Mouse (Mus musculus) embryonic facial prominence, embryonic 12.5 days (tissue): ENCODE results near the gene Cpa3. TPM values are rescaled to one million over a fixed set of nuclear protein-coding genes. Genes with fewer than 3 reads are reported as not detected.

Source experiments
- ATAC-seq: fragments of 200-750 bp; cut with Nextera tagmentation; 2 replicates; pipeline ENCODE4 v1.8.0; 2017; ENCODE audit not compliant: insufficient number of reproducible peaks, insufficient read depth, low FRiP score, low TSS enrichment
- H3K27ac ChIP-seq: fragments of 300-500 bp; sonication (generic); 2 replicates; pipeline ENCODE4 v1.5.1; 2016; ENCODE audit warnings: mild to moderate bottlenecking
- H3K27me3 ChIP-seq: fragments of 300-500 bp; sonication (generic); 2 replicates; pipeline ENCODE4 v1.6.1; 2016; ENCODE audit warnings: mild to moderate bottlenecking, moderate library complexity
- H3K36me3 ChIP-seq: fragments of 300-500 bp; sonication (generic); 2 replicates; pipeline ENCODE4 v1.6.1; 2016; ENCODE audit warnings: mild to moderate bottlenecking
- H3K4me1 ChIP-seq: fragments of 300-500 bp; sonication (generic); 2 replicates; pipeline ENCODE4 v1.6.1; 2016
- H3K4me2 ChIP-seq: fragments of 300-500 bp; sonication (generic); replicated peaks from 2 replicates; pipeline ENCODE4 v1.6.1; 2016; ENCODE audit warnings: mild to moderate bottlenecking, moderate library complexity
- H3K4me3 ChIP-seq: fragments of 300-500 bp; sonication (generic); 2 replicates; pipeline ENCODE4 v1.5.1; 2016; ENCODE audit warnings: mild to moderate bottlenecking
- H3K9ac ChIP-seq: fragments of 300-500 bp; sonication (generic); 2 replicates; pipeline ENCODE4 v1.6.1; 2016; ENCODE audit warnings: mild to moderate bottlenecking, moderate library complexity
- H3K9me3 ChIP-seq: fragments of 300-500 bp; sonication (generic); 2 replicates; pipeline ENCODE4 v1.6.1; 2016; ENCODE audit warnings: mild to moderate bottlenecking, moderate library complexity
- WGBS: fragments of 180-500 bp; shearing (Covaris S2); methylation state at CpG from one replicate; pipeline ENCODE4 v1.1.7; 2016; 5-methylcytosine and 5-hydroxymethylcytosine counted together
- polyA plus RNA-seq: library from polyadenylated mRNA; unstranded; fragments of >200 nt; fragmentation: Nextera tagmentation; extraction: Ambion mirVana; gene quantifications from 2 replicates; pipeline ENCODE4 v1.2.1, GENCODE M21; 2016

Gene Cpa3
- polyA plus RNA-seq: 2.4 and 2.7 TPM in 2 replicates

- H3K4me3 ChIP-seq: no peak within 1 kb of the TSS
- H3K4me1 ChIP-seq: no peaks in the 10 kb centered on the region
- H3K9ac ChIP-seq: no peak within 1 kb of the TSS
- ATAC-seq: no peak
- H3K9me3 ChIP-seq: no peaks in the 10 kb centered on the region
- no peak within 1 kb of the TSS for H3K27ac ChIP-seq
- WGBS: 88% methylated on average over 3 of the region's 3 CpGs
- H3K27me3 ChIP-seq: no peaks in the 10 kb centered on the region
- H3K36me3 ChIP-seq: no peaks in the 10 kb centered on the region
- H3K4me2 ChIP-seq: no peak within 1 kb of the TSS
Measured at GRCm38 (mm10) chr3:20242050-20242449, at the start of gene Cpa3. Cpa3 (minus strand) TSS chr3:20242181.

GRCm38 (mm10) chr3:20291370-20291769 is 49.4 kb upstream of the Cpa3 start:
- no peaks in the 10 kb centered on the region for H3K9me3 ChIP-seq
- no peak overlapping the region for H3K27ac ChIP-seq
- H3K4me3 ChIP-seq: no peak overlapping the region
- ATAC-seq: no peak
- no peak overlapping the region for H3K9ac ChIP-seq
- H3K36me3 ChIP-seq: no peaks in the 10 kb centered on the region
- H3K4me1 ChIP-seq: no peaks in the 10 kb centered on the region
- H3K4me2 ChIP-seq: no peak overlapping the region
- no peaks in the 10 kb centered on the region for H3K27me3 ChIP-seq

- no peaks in the 10 kb centered on the region for H3K27me3 ChIP-seq
- no peak overlapping the region for H3K27ac ChIP-seq
- H3K9ac ChIP-seq: no peak overlapping the region
- H3K4me3 ChIP-seq: no peak overlapping the region
- H3K4me1 ChIP-seq: no peaks in the 10 kb centered on the region
- H3K4me2 ChIP-seq: no peak overlapping the region
- WGBS: 85% methylated on average over 2 of the region's 2 CpGs
- H3K9me3 ChIP-seq: no peaks in the 10 kb centered on the region
- ATAC-seq: no peak
- no peaks in the 10 kb centered on the region for H3K36me3 ChIP-seq
Measured at GRCm38 (mm10) chr3:20288761-20289160, 46.8 kb upstream of the Cpa3 start.

GRCm38 (mm10) chr3:20281796-20282195 is 39.8 kb upstream of the Cpa3 start:
- H3K27ac ChIP-seq: no peak overlapping the region
- no peaks in the 10 kb centered on the region for H3K4me1 ChIP-seq
- H3K9ac ChIP-seq: no peak overlapping the region
- no peaks in the 10 kb centered on the region for H3K27me3 ChIP-seq
- H3K4me3 ChIP-seq: no peak overlapping the region
- 48% methylated on average over 1 of the region's 1 CpGs for WGBS
- no peaks in the 10 kb centered on the region for H3K9me3 ChIP-seq
- no peak for ATAC-seq
- no peak overlapping the region for H3K4me2 ChIP-seq
- no peaks in the 10 kb centered on the region for H3K36me3 ChIP-seq

- 86% methylated on average over 3 of the region's 3 CpGs for WGBS
- ATAC-seq: no peak
Measured at GRCm38 (mm10) chr3:20275633-20276032, 33.7 kb upstream of the Cpa3 start, which contains the start of gene Cpb1. Cpb1 (minus strand) TSS chr3:20275733.

GRCm38 (mm10) chr3:20254566-20255479 is 12.8 kb upstream of the Cpa3 start:
- 42% methylated on average over 9 of the region's 9 CpGs for WGBS
- Histone ChIP-seq H3K27ac (no peak overlapping the region), H3K4me1 (no peaks in the 10 kb centered on the region), H3K36me3 (no peaks in the 10 kb centered on the region), H3K27me3 (no peaks in the 10 kb centered on the region), H3K9ac (no peak overlapping the region), H3K9me3 (no peaks in the 10 kb centered on the region), H3K4me2 (no peak overlapping the region), H3K4me3 (no peak overlapping the region)
- ATAC-seq: no peak

More at GRCm38 (mm10) chr3:20275633-20276032, 33.7 kb upstream of the Cpa3 start, which contains the start of gene Cpb1:
- no peak within 1 kb of the TSS for H3K27ac ChIP-seq
- H3K9me3 ChIP-seq: no peaks in the 10 kb centered on the region
- no peaks in the 10 kb centered on the region for H3K36me3 ChIP-seq
- H3K27me3 ChIP-seq: no peaks in the 10 kb centered on the region
- H3K4me2 ChIP-seq: no peak within 1 kb of the TSS
- no peaks in the 10 kb centered on the region for H3K4me1 ChIP-seq
- H3K4me3 ChIP-seq: no peak within 1 kb of the TSS
- H3K9ac ChIP-seq: no peak within 1 kb of the TSS

GRCm38 (mm10) chr3:20243913-20244312 is 1.9 kb upstream of the Cpa3 start:
- Histone ChIP-seq H3K4me1 (no peaks in the 10 kb centered on the region), H3K36me3 (no peaks in the 10 kb centered on the region), H3K27me3 (no peaks in the 10 kb centered on the region), H3K4me3 (no peak overlapping the region), H3K9ac (no peak overlapping the region), H3K4me2 (no peak overlapping the region), H3K27ac (no peak overlapping the region), H3K9me3 (no peaks in the 10 kb centered on the region)
- ATAC-seq: no peak
- 88% methylated on average over 1 of the region's 1 CpGs for whole genome bisulfite sequencing

GRCm38 (mm10) chr3:20239741-20240140 is 2.2 kb downstream of the Cpa3 start:
- WGBS: 78% methylated on average over 3 of the region's 3 CpGs
- Histone ChIP-seq H3K9me3 (no peaks in the 10 kb centered on the region), H3K4me2 (no peak overlapping the region), H3K9ac (no peak overlapping the region), H3K36me3 (no peaks in the 10 kb centered on the region), H3K4me3 (no peak overlapping the region), H3K4me1 (no peaks in the 10 kb centered on the region), H3K27ac (no peak overlapping the region), H3K27me3 (no peaks in the 10 kb centered on the region)
- ATAC-seq: no peak

GRCm38 (mm10) chr3:20236965-20237364 is 5.0 kb downstream of the Cpa3 start:
- H3K36me3 ChIP-seq: no peaks in the 10 kb centered on the region
- H3K9ac ChIP-seq: no peak overlapping the region
- H3K4me1 ChIP-seq: no peaks in the 10 kb centered on the region
- no peak overlapping the region for H3K27ac ChIP-seq
- no peaks in the 10 kb centered on the region for H3K27me3 ChIP-seq
- H3K9me3 ChIP-seq: no peaks in the 10 kb centered on the region
- no peak overlapping the region for H3K4me2 ChIP-seq
- no peak for ATAC-seq
- H3K4me3 ChIP-seq: no peak overlapping the region
- WGBS: 89% methylated on average over 1 of the region's 1 CpGs

- H3K9me3 ChIP-seq: no peaks in the 10 kb centered on the region
- 91% methylated on average over 1 of the region's 1 CpGs for WGBS
- ATAC-seq: no peak
Measured at GRCm38 (mm10) chr3:20229027-20229426, 13.0 kb downstream of the Cpa3 start.

GRCm38 (mm10) chr3:20225429-20225828 is 16.6 kb downstream of the Cpa3 start:
- no peak for ATAC-seq
- Histone ChIP-seq H3K9ac (no peak overlapping the region), H3K4me3 (no peak overlapping the region), H3K4me2 (no peak overlapping the region), H3K27ac (no peak overlapping the region), H3K4me1 (no peaks in the 10 kb centered on the region), H3K27me3 (no peaks in the 10 kb centered on the region), H3K36me3 (no peaks in the 10 kb centered on the region), H3K9me3 (no peaks in the 10 kb centered on the region)
- 84% methylated on average over 2 of the region's 2 CpGs for WGBS

More at GRCm38 (mm10) chr3:20229027-20229426, 13.0 kb downstream of the Cpa3 start:
- Histone ChIP-seq H3K4me2 (no peak overlapping the region), H3K27me3 (no peaks in the 10 kb centered on the region), H3K9ac (no peak overlapping the region), H3K4me1 (no peaks in the 10 kb centered on the region), H3K27ac (no peak overlapping the region), H3K4me3 (no peak overlapping the region), H3K36me3 (no peaks in the 10 kb centered on the region)

GRCm38 (mm10) chr3:20222926-20223698 is 18.9 kb downstream of the Cpa3 start:
- no peak overlapping the region for H3K9ac ChIP-seq
- H3K36me3 ChIP-seq: no peaks in the 10 kb centered on the region
- WGBS: 86% methylated on average over 9 of the region's 9 CpGs
- H3K4me1 ChIP-seq: no peaks in the 10 kb centered on the region
- ATAC-seq: no peak
- H3K9me3 ChIP-seq: no peaks in the 10 kb centered on the region
- no peaks in the 10 kb centered on the region for H3K27me3 ChIP-seq
- no peak overlapping the region for H3K4me3 ChIP-seq
- no peak overlapping the region for H3K4me2 ChIP-seq
- H3K27ac ChIP-seq: no peak overlapping the region
